In the genomic region with DNA sequence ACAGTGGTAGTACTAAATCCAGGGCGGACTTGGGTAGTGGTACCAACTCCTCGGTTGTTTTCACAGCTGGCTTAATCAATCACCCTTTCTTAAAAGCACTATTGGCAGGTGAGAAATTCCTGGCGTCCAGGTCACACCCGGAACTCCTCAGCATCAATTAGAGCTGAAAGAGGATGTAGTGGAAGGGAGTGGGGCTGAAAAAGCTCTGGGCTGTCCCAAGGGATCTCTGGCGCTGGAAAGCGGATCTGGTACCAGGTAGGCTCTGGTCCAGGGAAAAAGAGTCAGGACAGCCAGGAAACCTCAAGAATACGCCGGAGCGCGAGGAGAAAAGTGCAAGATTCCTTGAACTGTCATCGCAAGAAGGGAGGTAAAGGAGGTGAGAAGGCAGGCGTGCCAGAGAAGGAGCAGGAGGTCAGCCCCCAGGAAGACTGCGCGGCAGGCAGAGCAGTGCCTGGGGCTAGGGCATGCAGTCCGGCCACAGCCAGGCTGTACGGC, we compare ENCODE assay signal across 8 mouse cellular contexts. TPM values are rescaled to one million over a fixed set of nuclear protein-coding genes. Genes with fewer than 3 reads are reported as not detected.
DNase-seq lines count a peak whose midpoint lies in the region; TF ChIP-seq lines count a peak whose summit lies in the region.

No protein-coding gene starts in this region.

- TF ChIP-seq POLR2A in myocyte (IDR thresholded peaks at IDR 0.05; ENCODE audit: insufficient read length, low read depth): no peak

- peak overlapping the region; percentile 52 for H3K4me2 ChIP-seq in myocyte (ENCODE audit: low read depth)

- H3K36me3 ChIP-seq in myocyte (ENCODE audit: control insufficient read depth, insufficient read depth): no peaks in the 10 kb centered on the region

- DNase-seq in lung, adult 18-20 months: peak; percentile 13 to 22
- no peak for DNase-seq in lung, postnatal 4 days
- DNase-seq in embryo, embryonic 11.5 days (ENCODE audit: low read depth, low spot score): peak; percentile 9
- DNase-seq in gastrocnemius, postnatal 36 days: peak; percentile 5 to 19
- peak; percentile 18 for DNase-seq in kidney, postnatal 14 days
- DNase-seq in spleen, adult 12 weeks (ENCODE audit: low spot score): no peak
- no peak for DNase-seq in adrenal gland, postnatal 36 days

- peaks cover 8% of the 10 kb centered on the region for H3K27me3 ChIP-seq in myocyte (ENCODE audit: control insufficient read depth, insufficient read depth, insufficient read length)

- peak overlapping the region; percentile 6 for H3ac ChIP-seq in myocyte (ENCODE audit: control insufficient read depth, insufficient read length)

- no peak overlapping the region for H3K4me3 ChIP-seq in myocyte

- no peaks in the 10 kb centered on the region for H3K79me2 ChIP-seq in myocyte (ENCODE audit: control insufficient read depth, insufficient read depth)

- intact Hi-C loops in gastrocnemius, postnatal 36 days (cut with DNase I): loop anchor here (10.0 kb wide), 1 partner anchor 1857 kb away; a partner anchor contains a TSS

TF ChIP-seq in myocyte, 11 proteins besides CTCF, POLR2A, EP300 and RAD21:
- TF ChIP-seq USF1 (IDR thresholded peaks at IDR 0.05; ENCODE audit: low read depth) (no peak), MYOD1 (IDR thresholded peaks at IDR 0.05; ENCODE audit: control insufficient read depth in 1 of 3, insufficient read length in 2 of 3, low read depth in 2 of 3) (no peak), E2F4 (IDR thresholded peaks at IDR 0.05; ENCODE audit: insufficient read depth) (no peak), REST (IDR thresholded peaks at IDR 0.05; ENCODE audit: insufficient read depth, insufficient read length) (no peak), CEBPB (IDR thresholded peaks at IDR 0.05; ENCODE audit: insufficient read depth, poor library complexity, severe bottlenecking) (no peak), MAX (IDR thresholded peaks at IDR 0.05; ENCODE audit: low read depth) (no peak), TCF3 (IDR thresholded peaks at IDR 0.05; ENCODE audit: insufficient read length, low read depth) (no peak), MYOG (IDR thresholded peaks at IDR 0.05; ENCODE audit: control insufficient read depth in 1 of 3, insufficient read depth in 1 of 3, insufficient read length in 2 of 3, low read depth in 2 of 3) (no peak), SRF (IDR thresholded peaks at IDR 0.05; ENCODE audit: control insufficient read depth, insufficient read length, low read depth) (no peak), POLR2AphosphoS2 (IDR thresholded peaks at IDR 0.05; ENCODE audit: insufficient read length, low read depth) (no peak), TCF12 (IDR thresholded peaks at IDR 0.05; ENCODE audit: insufficient read depth, poor library complexity, severe bottlenecking) (no peak)

RNA-seq across cellular contexts. Expression of a gene that starts 0.7 kb away (rescaled TPM):
- 1 to 10 TPM; 1.5 to 2.3 TPM for total RNA-seq in gastrocnemius, postnatal 36 days (2021)
- 0.28 TPM for polyA plus RNA-seq in myocyte (2012; fragmentation: generic; extraction: Trizol)
- 10 to 100 TPM; 14.1 to 14.4 TPM for total RNA-seq in adrenal gland, postnatal 36 days (2021)

Comparison
In these comparisons a context has a peak if more than half of its experiments do, and no peak if none do; other contexts are left out.
1. DNase-seq: peak in lung, adult 18-20 months (2 of 2), embryo, embryonic 11.5 days (single experiment), gastrocnemius, postnatal 36 days (2 of 2) and kidney, postnatal 14 days (single experiment); none in lung, postnatal 4 days (0 of 2), spleen, adult 12 weeks (single experiment) and adrenal gland, postnatal 36 days (0 of 2).
2. RNA of a gene that starts 0.7 kb away (total RNA-seq): 14.1 to 14.4 TPM in adrenal gland, postnatal 36 days; 1.5 to 2.3 TPM in gastrocnemius, postnatal 36 days; every median in the first group is over 4 times any median in the second.